Mouse (Mus musculus): ENCODE results near the gene Nes. TPM values are rescaled to one million over a fixed set of nuclear protein-coding genes. Genes with fewer than 3 reads are reported as not detected.

Nes gene
- polyA plus RNA-seq, 1 experiment from 2014 or later = 5.7 TPM

DNA sequence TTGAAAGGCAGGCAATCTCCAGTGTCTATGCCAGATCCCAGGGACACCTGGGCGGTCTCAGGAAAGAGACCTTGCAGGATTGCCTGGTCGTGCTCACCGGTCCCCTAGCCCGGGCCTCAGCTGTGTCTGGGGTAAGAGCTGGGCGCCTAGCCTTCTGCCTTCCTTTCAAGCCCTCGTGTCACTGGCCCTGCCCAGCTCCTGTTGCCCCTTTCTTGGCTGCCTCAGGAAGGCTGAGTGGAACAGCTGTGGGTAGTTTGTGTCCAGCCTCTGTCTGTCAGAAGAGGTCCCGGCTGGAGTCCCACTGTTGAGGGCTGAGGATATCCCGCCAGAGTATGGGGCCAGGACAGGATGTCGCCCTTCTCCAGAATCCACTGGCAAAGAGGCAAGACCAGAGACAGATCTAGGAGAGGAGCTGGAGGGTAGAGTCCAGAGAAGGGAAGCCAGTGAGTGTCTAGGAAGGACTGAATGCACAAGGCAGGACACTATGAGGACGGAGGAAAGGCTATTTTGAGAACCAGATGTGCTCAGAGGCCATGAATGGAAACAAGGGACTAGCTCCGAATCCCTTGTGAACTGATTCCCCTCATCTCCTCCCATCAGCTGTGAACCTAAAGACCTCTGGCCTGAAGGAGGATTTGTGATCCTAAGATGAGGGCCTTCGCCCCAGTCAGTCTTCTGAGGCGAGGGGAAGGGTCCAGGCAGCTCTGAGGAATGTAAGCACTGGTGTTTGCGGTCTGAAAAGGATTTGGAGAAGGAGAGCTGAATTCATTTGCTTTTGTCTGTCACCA lies 2.9 kb downstream of the Nes start:
- no peaks in the 10 kb centered on the region for H3K27me3 ChIP-seq (ENCODE audit: control insufficient read depth, insufficient read depth, low read length)
- peak overlapping the region; percentile 76 for H3K4me2 ChIP-seq (replicated peaks; ENCODE audit: low read depth)
- peak overlapping the region; percentile 50; the same call in 1 of the 2 replicates for H3K4me3 ChIP-seq (ENCODE audit: low read depth, low read length)
- H3K4me1 ChIP-seq (replicated peaks; ENCODE audit: control insufficient read depth, insufficient read depth) = no peaks in the 10 kb centered on the region
- no peaks in the 10 kb centered on the region for H3K9me3 ChIP-seq (ENCODE audit: control insufficient read depth, low read length)
- peak overlapping the region; percentile 40 for H3K27ac ChIP-seq (replicated peaks)
- H3K9ac ChIP-seq (ENCODE audit: low read length) = peak overlapping the region; percentile 48
- no peak for ATAC-seq (ENCODE audit: low FRiP score, low TSS enrichment)
- TF ChIP-seq EP300 (optimal IDR thresholded peaks at IDR 0.05) = no peak
- TF ChIP-seq CTCF (IDR thresholded peaks at IDR 0.05; ENCODE audit: low read depth) = no peak
- DNase-seq (ENCODE audit: low spot score) = no peak
- WGBS = 54% methylated on average over 14 of the region's 14 CpGs
- no peaks in the 10 kb centered on the region; the same call in 1 of the 2 replicates for H3K36me3 ChIP-seq (ENCODE audit: control insufficient read depth, insufficient read depth, low read length)

DNA sequence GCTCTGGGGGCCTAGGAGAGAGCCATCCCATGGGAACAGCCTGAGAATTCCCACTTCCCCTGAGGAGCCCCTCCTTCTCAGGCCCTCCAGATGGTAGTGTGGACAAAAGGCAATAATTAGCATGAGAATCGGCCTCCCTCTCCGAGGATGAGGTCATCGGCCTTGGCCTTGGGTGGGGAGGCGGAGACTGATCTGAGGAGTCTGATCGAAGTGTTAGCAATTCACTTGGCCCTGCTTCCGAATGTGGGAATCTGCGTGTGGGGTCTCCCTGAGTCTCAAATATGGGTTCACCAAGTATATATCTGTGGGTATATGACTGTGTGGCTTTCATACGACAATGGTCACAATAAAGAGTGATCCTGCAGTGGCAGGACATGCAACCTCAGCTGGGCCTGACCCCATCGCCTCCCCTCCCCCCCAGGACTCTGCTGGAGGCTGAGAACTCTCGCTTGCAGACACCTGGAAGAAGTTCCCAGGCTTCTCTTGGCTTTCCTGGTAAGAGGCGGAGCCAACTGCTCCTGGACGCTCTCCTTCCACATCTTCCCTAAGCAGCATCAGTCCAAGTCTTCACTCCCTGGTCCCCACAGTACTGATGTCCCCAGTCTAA lies 3.6 kb downstream of the Nes start:
- Histone ChIP-seq H3K4me3 (ENCODE audit: low read depth, low read length) (no peak overlapping the region), H3K9me3 (ENCODE audit: control insufficient read depth, low read length) (no peaks in the 10 kb centered on the region), H3K4me1 (replicated peaks; ENCODE audit: control insufficient read depth, insufficient read depth) (no peaks in the 10 kb centered on the region), H3K9ac (ENCODE audit: low read length) (no peak overlapping the region; the same call in 1 of the 2 replicates), H3K27me3 (ENCODE audit: control insufficient read depth, insufficient read depth, low read length) (no peaks in the 10 kb centered on the region), H3K36me3 (ENCODE audit: control insufficient read depth, insufficient read depth, low read length) (no peaks in the 10 kb centered on the region; the same call in 1 of the 2 replicates), H3K27ac (replicated peaks) (peak overlapping the region; percentile 40), H3K4me2 (replicated peaks; ENCODE audit: low read depth) (peak overlapping the region; percentile 76)
- ATAC-seq (ENCODE audit: low FRiP score, low TSS enrichment) = no peak
- TF ChIP-seq CTCF (IDR thresholded peaks at IDR 0.05; ENCODE audit: low read depth) (no peak), EP300 (optimal IDR thresholded peaks at IDR 0.05) (no peak)
- 36% methylated on average over 12 of the region's 12 CpGs for WGBS
- DNase-seq (ENCODE audit: low spot score) = no peak

DNA sequence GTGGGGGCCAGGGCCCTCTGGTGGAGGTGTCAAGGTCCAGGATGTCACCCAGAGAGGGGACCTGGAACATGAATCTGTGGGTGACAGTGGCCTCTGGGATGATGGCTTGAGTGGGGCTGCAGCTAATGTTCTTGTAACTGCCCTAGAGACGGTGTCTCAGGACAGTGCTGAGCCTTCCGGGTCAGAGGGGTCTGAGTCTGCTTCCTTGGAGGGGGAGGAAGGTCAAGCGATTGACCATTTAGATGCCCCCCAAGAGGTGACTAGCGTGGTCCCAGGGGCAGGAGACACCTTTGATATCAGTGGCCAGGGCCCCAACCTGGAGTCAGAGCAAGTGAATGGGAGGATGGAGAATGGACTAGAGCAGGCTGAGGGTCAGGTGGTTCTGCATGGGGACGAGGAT lies 8.6 kb downstream of the Nes start:
- no peaks in the 10 kb centered on the region; the same call in 1 of the 2 replicates for H3K36me3 ChIP-seq (ENCODE audit: control insufficient read depth, insufficient read depth, low read length)
- WGBS = 83% methylated on average over 5 of the region's 5 CpGs
- H3K4me1 ChIP-seq (replicated peaks; ENCODE audit: control insufficient read depth, insufficient read depth) = peaks cover 12% of the 10 kb centered on the region
- no peak overlapping the region for H3K4me2 ChIP-seq (replicated peaks; ENCODE audit: low read depth)
- H3K27ac ChIP-seq (replicated peaks) = no peak overlapping the region
- H3K9ac ChIP-seq (ENCODE audit: low read length) = no peak overlapping the region
- ATAC-seq (ENCODE audit: low FRiP score, low TSS enrichment) = no peak
- H3K27me3 ChIP-seq (ENCODE audit: control insufficient read depth, insufficient read depth, low read length) = no peaks in the 10 kb centered on the region
- no peak for TF ChIP-seq EP300 (optimal IDR thresholded peaks at IDR 0.05)
- TF ChIP-seq CTCF (IDR thresholded peaks at IDR 0.05; ENCODE audit: low read depth) = no peak
- DNase-seq (ENCODE audit: low spot score) = no peak
- H3K4me3 ChIP-seq (ENCODE audit: low read depth, low read length) = no peak overlapping the region
- H3K9me3 ChIP-seq (ENCODE audit: control insufficient read depth, low read length) = no peaks in the 10 kb centered on the region

DNA sequence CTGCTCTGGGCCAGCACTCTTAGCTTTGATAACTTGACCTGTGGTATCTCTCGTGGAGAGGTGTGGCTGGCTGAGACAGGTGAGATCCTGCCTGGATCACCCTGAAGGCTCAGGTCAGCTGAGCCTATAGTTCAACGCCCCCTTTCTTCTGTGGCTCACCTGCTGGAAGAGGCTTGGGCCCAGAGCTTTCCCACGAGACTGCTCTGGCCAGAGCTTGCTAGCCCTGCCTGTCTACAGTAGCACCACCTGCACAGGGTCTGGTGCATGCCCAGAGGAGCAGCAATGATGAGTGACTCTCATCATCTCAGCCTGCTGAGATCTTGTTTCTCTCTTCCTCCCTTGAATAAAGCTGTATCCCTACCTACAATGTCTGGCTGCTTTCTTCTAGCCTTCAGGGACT lies 9.2 kb downstream of the Nes start:
- Histone ChIP-seq H3K4me2 (replicated peaks; ENCODE audit: low read depth) (no peak overlapping the region), H3K27me3 (ENCODE audit: control insufficient read depth, insufficient read depth, low read length) (no peaks in the 10 kb centered on the region), H3K9me3 (ENCODE audit: control insufficient read depth, low read length) (no peaks in the 10 kb centered on the region), H3K9ac (ENCODE audit: low read length) (no peak overlapping the region), H3K36me3 (ENCODE audit: control insufficient read depth, insufficient read depth, low read length) (no peaks in the 10 kb centered on the region; the same call in 1 of the 2 replicates), H3K4me1 (replicated peaks; ENCODE audit: control insufficient read depth, insufficient read depth) (peaks cover 12% of the 10 kb centered on the region), H3K27ac (replicated peaks) (no peak overlapping the region), H3K4me3 (ENCODE audit: low read depth, low read length) (no peak overlapping the region)
- no peak for DNase-seq (ENCODE audit: low spot score)
- TF ChIP-seq CTCF (IDR thresholded peaks at IDR 0.05; ENCODE audit: low read depth) (no peak), EP300 (optimal IDR thresholded peaks at IDR 0.05) (no peak)
- WGBS = 56% methylated on average over 3 of the region's 3 CpGs
- no peak for ATAC-seq (ENCODE audit: low FRiP score, low TSS enrichment)

DNA sequence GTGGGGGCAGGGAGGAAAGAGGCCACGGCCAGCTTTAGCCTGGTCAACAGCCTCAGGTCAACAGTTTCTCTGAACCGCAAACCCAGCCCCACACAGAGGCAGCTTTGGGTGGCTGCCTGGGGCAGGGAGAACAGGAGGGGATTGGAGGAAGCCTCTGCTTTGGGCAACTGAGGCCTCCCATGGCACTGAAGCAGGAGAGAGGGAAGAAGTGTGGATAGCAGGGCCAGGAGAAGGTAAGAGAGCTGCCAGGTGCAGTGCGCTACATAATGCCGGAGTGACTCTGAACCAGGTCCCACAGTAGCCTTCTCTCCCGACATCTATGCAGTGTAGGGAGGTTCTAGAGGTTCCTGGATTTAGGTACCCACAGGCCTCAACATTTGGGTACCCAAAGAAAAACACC lies 9.8 kb downstream of the Nes start:
- Histone ChIP-seq H3K9ac (ENCODE audit: low read length) (no peak overlapping the region), H3K4me3 (ENCODE audit: low read depth, low read length) (no peak overlapping the region), H3K9me3 (ENCODE audit: control insufficient read depth, low read length) (no peaks in the 10 kb centered on the region), H3K4me1 (replicated peaks; ENCODE audit: control insufficient read depth, insufficient read depth) (peaks cover 12% of the 10 kb centered on the region), H3K4me2 (replicated peaks; ENCODE audit: low read depth) (no peak overlapping the region), H3K36me3 (ENCODE audit: control insufficient read depth, insufficient read depth, low read length) (no peaks in the 10 kb centered on the region; the same call in 1 of the 2 replicates), H3K27ac (replicated peaks) (no peak overlapping the region), H3K27me3 (ENCODE audit: control insufficient read depth, insufficient read depth, low read length) (no peaks in the 10 kb centered on the region)
- DNase-seq (ENCODE audit: low spot score) = no peak
- TF ChIP-seq EP300 (optimal IDR thresholded peaks at IDR 0.05) = no peak
- TF ChIP-seq CTCF (IDR thresholded peaks at IDR 0.05; ENCODE audit: low read depth) = no peak
- WGBS = 62% methylated on average over 5 of the region's 5 CpGs
- ATAC-seq (ENCODE audit: low FRiP score, low TSS enrichment) = no peak
